Mouse (Mus musculus): ENCODE results near the gene Klra4. TPM values are rescaled to one million over a fixed set of nuclear protein-coding genes. Genes with fewer than 3 reads are reported as not detected.

Gene Klra4
- under 1 TPM in 1 of 2 experiments, not detected in 1; 0.39 TPM for total RNA-seq (2023)

GRCm38 (mm10) chr6:130067171-130067570, at the start of gene Klra4:
Gene Klra4, minus strand, starts transcription at chr6:130067271.

GRCm38 (mm10) chr6:130026854-130027253, 40.2 kb downstream of the Klra4 start, which contains the start of gene Klra6:
Gene Klra6, minus strand, starts transcription at chr6:130026954.

Other genes starting within 250 kb of the Klra4 start
- gene Gm17631, start 204.6 kb downstream of the Klra4 start, total RNA-seq (2023), result not detected
- 1 to 10 TPM; 3.4 to 3.6 TPM for gene Klra17, start 190.6 kb downstream of the Klra4 start, total RNA-seq (2023)
- gene Klra5, start 149.6 kb downstream of the Klra4 start, total RNA-seq (2023), result not detected
- gene Klra6, start 40.3 kb downstream of the Klra4 start, total RNA-seq (2023), result not detected
- gene Klra8, start 62.6 kb upstream of the Klra4 start, total RNA-seq (2023), result 1 to 10 TPM; 3.4 to 4.3 TPM
- 1 to 10 TPM in 1 of 2 experiments, under 1 TPM in 1; 0.97 to 2.6 TPM for gene Klra9, start 125.8 kb upstream of the Klra4 start, total RNA-seq (2023)
- not detected for gene Klra7, start 166.1 kb upstream of the Klra4 start, total RNA-seq (2023)
- 1 to 10 TPM; 4.4 to 5.2 TPM for gene Klra10, start 214.7 kb upstream of the Klra4 start, total RNA-seq (2023)

Data from monocyte, adult 59 days (primary cell).